Mouse (Mus musculus): ENCODE results near the gene Gpank1. TPM values are rescaled to one million over a fixed set of nuclear protein-coding genes. Genes with fewer than 3 reads are reported as not detected.

Gene Gpank1
- polyA plus RNA-seq, 1 experiment: 17.4 TPM

DNA sequence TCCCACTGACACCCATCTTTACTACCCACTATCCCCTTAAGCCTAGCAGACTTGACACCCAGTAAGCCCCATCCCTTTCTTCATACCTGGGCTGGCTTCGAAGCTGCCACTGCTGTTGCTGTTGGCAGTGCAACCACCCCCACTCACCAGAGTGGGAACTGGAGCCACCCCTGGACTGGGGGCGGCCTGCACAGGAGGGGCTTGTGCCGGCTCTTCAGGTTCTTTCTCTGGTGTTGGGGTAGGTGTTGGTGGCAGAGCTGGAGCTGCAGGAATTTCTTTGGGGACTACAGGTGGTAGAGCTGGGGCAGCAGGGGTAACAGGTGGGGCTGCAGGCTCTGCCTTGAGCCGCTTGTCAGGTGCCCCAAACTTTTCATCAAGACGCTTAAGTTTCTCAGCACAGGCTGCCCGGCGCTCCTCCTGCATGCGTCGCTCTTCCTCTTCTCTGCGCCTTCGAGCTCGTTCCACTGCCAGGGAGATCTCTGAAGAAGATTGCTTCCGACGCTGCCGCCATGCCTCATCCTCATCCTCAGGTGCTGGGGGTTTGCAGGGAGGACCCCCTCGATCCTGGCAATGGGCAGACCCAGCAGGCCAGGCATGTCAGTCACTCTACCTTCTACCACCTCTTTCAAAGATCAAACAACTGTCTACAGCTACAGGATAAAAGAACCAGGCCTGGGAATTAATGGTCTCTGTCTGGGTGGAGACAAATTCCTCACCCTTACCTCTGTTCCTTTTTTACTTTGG lies 37.8 kb downstream of the Gpank1 start:
- TF ChIP-seq POLR2AphosphoS2 (IDR thresholded peaks at IDR 0.05; ENCODE audit: insufficient read length, low read depth) (peak; percentile 40), MYOD1 (IDR thresholded peaks at IDR 0.05; ENCODE audit: control insufficient read depth in 1 of 3, insufficient read length in 2 of 3, low read depth in 2 of 3) (no peak), POLR2A (IDR thresholded peaks at IDR 0.05; ENCODE audit: insufficient read length, low read depth) (peak; percentile 14)
- Histone ChIP-seq H3K36me3 (ENCODE audit: control insufficient read depth, insufficient read depth) (peaks cover 46% of the 10 kb centered on the region), H3K4me3 (no peak overlapping the region), H3K4me2 (ENCODE audit: low read depth) (no peak overlapping the region), H3ac (ENCODE audit: control insufficient read depth, insufficient read length) (no peak overlapping the region), H3K79me2 (ENCODE audit: control insufficient read depth, insufficient read depth) (peaks cover 59% of the 10 kb centered on the region), H3K27me3 (ENCODE audit: control insufficient read depth, insufficient read depth, insufficient read length) (no peaks in the 10 kb centered on the region)

DNA sequence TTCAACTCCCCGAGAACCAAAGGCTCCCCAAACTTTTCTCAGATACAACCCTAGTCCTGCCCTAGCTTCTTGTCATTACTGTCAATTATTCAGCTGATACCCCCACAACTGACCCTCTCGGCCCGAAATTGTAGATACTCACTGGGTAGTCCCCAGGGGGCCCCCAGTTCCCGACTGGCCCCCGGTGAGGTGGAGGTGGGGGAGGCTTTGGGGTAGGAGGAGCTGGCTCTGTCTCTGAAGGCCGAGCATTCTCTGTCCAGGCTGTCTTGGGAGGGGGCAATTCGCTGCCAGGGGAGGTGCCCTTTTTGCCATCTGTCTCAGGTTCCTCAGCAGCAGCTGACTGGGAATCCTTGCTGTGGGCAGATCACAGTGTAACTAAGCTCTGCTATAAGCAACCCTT lies 38.4 kb downstream of the Gpank1 start:
- Histone ChIP-seq H3K36me3 (ENCODE audit: control insufficient read depth, insufficient read depth) (peaks cover 44% of the 10 kb centered on the region), H3ac (ENCODE audit: control insufficient read depth, insufficient read length) (no peak overlapping the region), H3K79me2 (ENCODE audit: control insufficient read depth, insufficient read depth) (peaks cover 62% of the 10 kb centered on the region), H3K27me3 (ENCODE audit: control insufficient read depth, insufficient read depth, insufficient read length) (no peaks in the 10 kb centered on the region), H3K4me3 (no peak overlapping the region), H3K4me2 (ENCODE audit: low read depth) (no peak overlapping the region)
- TF ChIP-seq POLR2AphosphoS2 (IDR thresholded peaks at IDR 0.05; ENCODE audit: insufficient read length, low read depth): peak; percentile 10
- TF ChIP-seq REST (IDR thresholded peaks at IDR 0.05; ENCODE audit: insufficient read depth, insufficient read length): no peak
- TF ChIP-seq POLR2A (IDR thresholded peaks at IDR 0.05; ENCODE audit: insufficient read length, low read depth): no peak
- no peak for TF ChIP-seq SRF (IDR thresholded peaks at IDR 0.05; ENCODE audit: control insufficient read depth, insufficient read length, low read depth)

DNA sequence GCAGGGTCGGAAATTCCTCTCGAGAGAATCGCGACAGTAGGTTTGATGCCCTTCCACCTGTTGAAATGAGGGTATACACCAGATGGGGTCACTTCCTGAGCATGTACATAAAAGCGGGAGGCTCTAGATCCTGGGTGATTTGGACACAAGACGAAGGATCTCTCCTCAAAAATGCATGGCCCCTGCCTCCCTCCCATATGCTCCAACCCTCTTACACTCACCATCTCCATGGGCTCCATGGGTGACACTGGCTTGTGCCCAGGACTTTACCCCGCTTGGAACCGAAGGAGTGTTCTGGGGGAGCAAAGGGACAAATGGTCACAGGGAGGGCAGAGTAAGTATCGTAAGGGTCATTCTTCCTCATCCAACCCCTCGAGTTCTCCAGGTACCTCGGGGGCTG lies 40.2 kb downstream of the Gpank1 start:
- peaks cover 39% of the 10 kb centered on the region for H3K36me3 ChIP-seq (ENCODE audit: control insufficient read depth, insufficient read depth)
- TF ChIP-seq USF1 (IDR thresholded peaks at IDR 0.05; ENCODE audit: low read depth) (no peak), MYOG (IDR thresholded peaks at IDR 0.05; ENCODE audit: control insufficient read depth in 1 of 3, insufficient read depth in 1 of 3, insufficient read length in 2 of 3, low read depth in 2 of 3) (no peak), MYOD1 (IDR thresholded peaks at IDR 0.05; ENCODE audit: control insufficient read depth in 1 of 3, insufficient read length in 2 of 3, low read depth in 2 of 3) (no peak), TCF12 (IDR thresholded peaks at IDR 0.05; ENCODE audit: insufficient read depth, poor library complexity, severe bottlenecking) (no peak), TCF3 (IDR thresholded peaks at IDR 0.05; ENCODE audit: insufficient read length, low read depth) (no peak), SRF (IDR thresholded peaks at IDR 0.05; ENCODE audit: control insufficient read depth, insufficient read length, low read depth) (no peak), CEBPB (IDR thresholded peaks at IDR 0.05; ENCODE audit: insufficient read depth, poor library complexity, severe bottlenecking) (no peak), E2F4 (IDR thresholded peaks at IDR 0.05; ENCODE audit: insufficient read depth) (no peak), POLR2A (IDR thresholded peaks at IDR 0.05; ENCODE audit: insufficient read length, low read depth) (no peak), MAX (IDR thresholded peaks at IDR 0.05; ENCODE audit: low read depth) (no peak)
- H3K4me3 ChIP-seq: peak overlapping the region; percentile 83
- peaks cover 67% of the 10 kb centered on the region for H3K79me2 ChIP-seq (ENCODE audit: control insufficient read depth, insufficient read depth)
- no peaks in the 10 kb centered on the region for H3K27me3 ChIP-seq (ENCODE audit: control insufficient read depth, insufficient read depth, insufficient read length)
- no peak overlapping the region for H3ac ChIP-seq (ENCODE audit: control insufficient read depth, insufficient read length)
- no peak overlapping the region for H3K4me2 ChIP-seq (ENCODE audit: low read depth)

DNA sequence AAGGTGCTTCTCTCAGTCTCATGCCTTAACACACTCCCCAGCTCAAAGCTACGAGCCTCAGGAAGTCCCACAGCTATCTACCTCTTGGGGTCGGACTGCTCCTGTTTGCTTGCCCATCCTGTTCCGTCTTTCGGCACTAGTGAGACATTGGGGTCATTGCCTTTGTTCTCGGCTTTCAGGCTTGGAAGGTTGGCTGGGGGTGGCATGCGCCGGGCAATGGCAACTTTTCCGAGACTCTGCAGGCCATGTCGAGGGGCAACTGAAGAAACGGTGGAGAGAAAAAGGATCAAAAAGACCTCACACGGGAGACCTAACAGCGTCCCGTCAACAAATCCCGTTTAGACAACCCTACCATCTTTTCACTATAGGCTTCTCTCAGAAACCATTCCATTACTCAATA lies 40.9 kb downstream of the Gpank1 start:
- TF ChIP-seq E2F4 (IDR thresholded peaks at IDR 0.05; ENCODE audit: insufficient read depth) (no peak), MYOG (IDR thresholded peaks at IDR 0.05; ENCODE audit: control insufficient read depth in 1 of 3, insufficient read depth in 1 of 3, insufficient read length in 2 of 3, low read depth in 2 of 3) (no peak), POLR2AphosphoS2 (IDR thresholded peaks at IDR 0.05; ENCODE audit: insufficient read length, low read depth) (no peak), TCF12 (IDR thresholded peaks at IDR 0.05; ENCODE audit: insufficient read depth, poor library complexity, severe bottlenecking) (no peak), REST (IDR thresholded peaks at IDR 0.05; ENCODE audit: insufficient read depth, insufficient read length) (no peak), MAX (IDR thresholded peaks at IDR 0.05; ENCODE audit: low read depth) (no peak), USF1 (IDR thresholded peaks at IDR 0.05; ENCODE audit: low read depth) (no peak), SRF (IDR thresholded peaks at IDR 0.05; ENCODE audit: control insufficient read depth, insufficient read length, low read depth) (no peak)
- Histone ChIP-seq H3K79me2 (ENCODE audit: control insufficient read depth, insufficient read depth) (peaks cover 68% of the 10 kb centered on the region), H3K27me3 (ENCODE audit: control insufficient read depth, insufficient read depth, insufficient read length) (no peaks in the 10 kb centered on the region), H3ac (ENCODE audit: control insufficient read depth, insufficient read length) (no peak overlapping the region), H3K36me3 (ENCODE audit: control insufficient read depth, insufficient read depth) (peaks cover 37% of the 10 kb centered on the region), H3K4me2 (ENCODE audit: low read depth) (peak overlapping the region; percentile 93), H3K4me3 (peak overlapping the region; percentile 83)

DNA sequence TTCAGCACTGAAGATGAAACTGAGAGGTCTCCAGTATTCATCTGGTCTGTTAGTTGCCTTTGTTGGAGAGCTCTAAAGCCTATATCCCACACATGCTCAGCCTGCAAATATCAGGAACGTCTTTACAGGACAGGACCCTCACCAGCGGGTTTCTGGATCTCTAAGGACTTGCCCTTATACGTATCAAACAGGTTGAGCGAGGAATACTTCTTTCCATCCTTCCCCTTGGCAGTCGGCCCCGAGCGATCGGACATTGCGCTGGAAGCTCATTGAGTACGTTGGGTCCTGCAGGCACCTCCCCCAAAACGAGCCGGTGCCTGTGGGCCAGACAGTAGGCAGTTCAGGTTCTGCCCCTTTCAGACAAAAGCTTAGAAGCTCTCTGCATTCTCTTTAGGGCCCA lies 41.5 kb downstream of the Gpank1 start:
- Histone ChIP-seq H3K79me2 (ENCODE audit: control insufficient read depth, insufficient read depth) (peaks cover 62% of the 10 kb centered on the region), H3K4me2 (ENCODE audit: low read depth) (peak overlapping the region; percentile 93), H3K4me3 (peak overlapping the region; percentile 83), H3K27me3 (ENCODE audit: control insufficient read depth, insufficient read depth, insufficient read length) (no peaks in the 10 kb centered on the region), H3ac (ENCODE audit: control insufficient read depth, insufficient read length) (no peak overlapping the region), H3K36me3 (ENCODE audit: control insufficient read depth, insufficient read depth) (peaks cover 31% of the 10 kb centered on the region)
- TF ChIP-seq TCF12 (IDR thresholded peaks at IDR 0.05; ENCODE audit: insufficient read depth, poor library complexity, severe bottlenecking) (no peak), POLR2AphosphoS2 (IDR thresholded peaks at IDR 0.05; ENCODE audit: insufficient read length, low read depth) (no peak), MYOD1 (IDR thresholded peaks at IDR 0.05; ENCODE audit: control insufficient read depth in 1 of 3, insufficient read length in 2 of 3, low read depth in 2 of 3) (no peak), REST (IDR thresholded peaks at IDR 0.05; ENCODE audit: insufficient read depth, insufficient read length) (no peak), USF1 (IDR thresholded peaks at IDR 0.05; ENCODE audit: low read depth) (no peak), MAX (IDR thresholded peaks at IDR 0.05; ENCODE audit: low read depth) (no peak)

Measured in myocyte (in vitro differentiated cells).